Mouse (Mus musculus) ES-Bruce4 (cell line): ENCODE results near the gene Snx10.

Experiments
- CTCF ChIP-seq: IDR thresholded peaks from one replicate; pipeline ENCODE4 v1.8.1; 2011; ENCODE audit warnings: low read depth, low read length
- POLR2A ChIP-seq: IDR thresholded peaks from one replicate; pipeline ENCODE4 v1.8.1; 2011; ENCODE audit warnings: low read length; ENCODE audit not compliant: insufficient read depth

DNA sequence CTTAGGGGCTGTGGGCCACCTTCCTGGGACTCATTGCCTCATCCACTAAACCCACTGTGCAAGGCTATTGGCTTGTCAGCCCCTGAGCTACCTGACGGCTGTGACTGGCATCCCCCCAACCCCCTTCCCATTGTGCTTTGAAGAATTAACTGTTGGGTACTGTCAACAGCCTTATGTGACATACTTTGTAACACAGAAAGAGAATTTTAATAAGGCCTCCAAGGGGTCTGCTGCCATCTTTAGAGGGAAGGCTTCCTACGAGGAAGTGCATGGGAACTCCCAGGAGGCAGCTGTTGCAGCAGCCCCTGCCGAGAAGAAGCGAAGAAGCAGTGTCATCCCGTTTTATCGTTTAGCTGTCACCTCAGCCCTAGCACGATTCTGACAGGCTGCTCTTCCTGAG lies 83.1 kb downstream of the Snx10 start:
- no peak for TF ChIP-seq POLR2A
- TF ChIP-seq CTCF = no peak
